Mouse (Mus musculus): Measurements from ENCODE around the gene Clmn.

- TF ChIP-seq CTCF (IDR thresholded peaks at IDR 0.05 in 2 of 3, conservative IDR thresholded peaks at IDR 0.05 in 1 of 3; ENCODE audit: control insufficient read depth in 1 of 3, insufficient read depth in 1 of 3, low read depth in 2 of 3, low read length in 3 of 3, poor library complexity in 1 of 3, severe bottlenecking in 1 of 3), result no peak
- no peak for TF ChIP-seq MAFK (IDR thresholded peaks at IDR 0.05; ENCODE audit: borderline replicate concordance, low read depth, low read length)
These were observed 103.5 kb downstream of the Clmn start for GRCm38 (mm10) chr12:104761411-104761810.
